Mouse (Mus musculus): Measurements from ENCODE around the gene Sez6l. TPM values are rescaled to one million over a fixed set of nuclear protein-coding genes. Genes with fewer than 3 reads are reported as not detected.
A peak's percentile ranks its signal among the peaks of the same experiment; 100 is the strongest.

Gene Sez6l
- polyA plus RNA-seq, 1 experiment from 2014 or later, result 0.31 TPM

GRCm38 (mm10) chr5:112509916-112510315 lies 67.1 kb downstream of the Sez6l start:
- no peak for ATAC-seq (ENCODE audit: insufficient number of reproducible peaks, insufficient read depth, low FRiP score, low read depth)
- Histone ChIP-seq H3K9ac (ENCODE audit: low read length) (no peak overlapping the region), H3K4me2 (ENCODE audit: low read length) (no peak overlapping the region), H3K27me3 (ENCODE audit: control insufficient read depth, insufficient read depth, low read length) (peaks cover 5% of the 10 kb centered on the region; the same call in 1 of the 2 replicates), H3K27ac (replicated peaks in 1 of 2; ENCODE audit: control insufficient read depth in 1 of 2, insufficient read depth in 1 of 2, low read depth in 2 of 2, low read length in 2 of 2) (no peak overlapping the region), H3K4me1 (ENCODE audit: control insufficient read depth in 2 of 2, insufficient read depth in 2 of 2, low read length in 2 of 2) (no peaks in the 10 kb centered on the region), H3K4me3 (ENCODE audit: control insufficient read depth in 1 of 2, insufficient read depth in 1 of 2, low read depth in 1 of 2, low read length in 2 of 2) (no peak overlapping the region), H3K9me3 (ENCODE audit: control insufficient read depth, low read length) (0 out of 2 replicates have a peak, but pooled peaks cover 7% of the 10 kb centered on the region), H3K36me3 (ENCODE audit: control insufficient read depth, insufficient read depth, low read length) (no peaks in the 10 kb centered on the region)
- WGBS, result 72% methylated on average over 5 of the region's 5 CpGs

- WGBS, result 76% methylated on average over 4 of the region's 4 CpGs
- Histone ChIP-seq H3K9me3 (ENCODE audit: control insufficient read depth, low read length) (0 out of 2 replicates have a peak, but pooled peaks cover 7% of the 10 kb centered on the region), H3K27ac (replicated peaks in 1 of 2; ENCODE audit: control insufficient read depth in 1 of 2, insufficient read depth in 1 of 2, low read depth in 2 of 2, low read length in 2 of 2) (no peak overlapping the region), H3K27me3 (ENCODE audit: control insufficient read depth, insufficient read depth, low read length) (peaks cover 5% of the 10 kb centered on the region; the same call in 1 of the 2 replicates), H3K4me2 (ENCODE audit: low read length) (no peak overlapping the region), H3K4me3 (ENCODE audit: control insufficient read depth in 1 of 2, insufficient read depth in 1 of 2, low read depth in 1 of 2, low read length in 2 of 2) (no peak overlapping the region), H3K4me1 (ENCODE audit: control insufficient read depth in 2 of 2, insufficient read depth in 2 of 2, low read length in 2 of 2) (no peaks in the 10 kb centered on the region), H3K9ac (ENCODE audit: low read length) (no peak overlapping the region), H3K36me3 (ENCODE audit: control insufficient read depth, insufficient read depth, low read length) (no peaks in the 10 kb centered on the region)
- ATAC-seq (ENCODE audit: insufficient number of reproducible peaks, insufficient read depth, low FRiP score, low read depth), result no peak
Measured at GRCm38 (mm10) chr5:112505595-112505994, 71.4 kb downstream of the Sez6l start.

- Histone ChIP-seq H3K4me2 (ENCODE audit: low read length) (no peak overlapping the region), H3K4me3 (ENCODE audit: control insufficient read depth in 1 of 2, insufficient read depth in 1 of 2, low read depth in 1 of 2, low read length in 2 of 2) (no peak overlapping the region), H3K27ac (replicated peaks in 1 of 2; ENCODE audit: control insufficient read depth in 1 of 2, insufficient read depth in 1 of 2, low read depth in 2 of 2, low read length in 2 of 2) (no peak overlapping the region), H3K4me1 (ENCODE audit: control insufficient read depth in 2 of 2, insufficient read depth in 2 of 2, low read length in 2 of 2) (peaks cover 3 to 8% of the 10 kb centered on the region in 2 experiments), H3K9ac (ENCODE audit: low read length) (no peak overlapping the region), H3K9me3 (ENCODE audit: control insufficient read depth, low read length) (0 out of 2 replicates have a peak, but pooled peaks cover 6% of the 10 kb centered on the region), H3K36me3 (ENCODE audit: control insufficient read depth, insufficient read depth, low read length) (no peaks in the 10 kb centered on the region), H3K27me3 (ENCODE audit: control insufficient read depth, insufficient read depth, low read length) (peaks cover 3% of the 10 kb centered on the region)
- 76% methylated on average over 2 of the region's 2 CpGs for WGBS
- ATAC-seq (ENCODE audit: insufficient number of reproducible peaks, insufficient read depth, low FRiP score, low read depth), result no peak
Measured at GRCm38 (mm10) chr5:112501384-112501783, 75.6 kb downstream of the Sez6l start.

GRCm38 (mm10) chr5:112499918-112500682 lies 76.9 kb downstream of the Sez6l start:
- H3K27ac ChIP-seq (replicated peaks in 1 of 2; ENCODE audit: control insufficient read depth in 1 of 2, insufficient read depth in 1 of 2, low read depth in 2 of 2, low read length in 2 of 2), result no peak overlapping the region

GRCm38 (mm10) chr5:112498921-112499917 lies 77.8 kb downstream of the Sez6l start:
- H3K9ac ChIP-seq (ENCODE audit: low read length), result no peak overlapping the region
- H3K4me3 ChIP-seq (ENCODE audit: control insufficient read depth in 1 of 2, insufficient read depth in 1 of 2, low read depth in 1 of 2, low read length in 2 of 2), result no peak overlapping the region
- H3K4me1 ChIP-seq (ENCODE audit: control insufficient read depth in 2 of 2, insufficient read depth in 2 of 2, low read length in 2 of 2), result peaks cover 3 to 8% of the 10 kb centered on the region in 2 experiments
- 40% methylated on average over 13 of the region's 13 CpGs for whole genome bisulfite sequencing
- H3K27me3 ChIP-seq (ENCODE audit: control insufficient read depth, insufficient read depth, low read length), result peaks cover 3% of the 10 kb centered on the region
- no peaks in the 10 kb centered on the region for H3K36me3 ChIP-seq (ENCODE audit: control insufficient read depth, insufficient read depth, low read length)
- ATAC-seq (ENCODE audit: insufficient number of reproducible peaks, insufficient read depth, low FRiP score, low read depth), result no peak
- no peak overlapping the region for H3K27ac ChIP-seq (replicated peaks in 1 of 2; ENCODE audit: control insufficient read depth in 1 of 2, insufficient read depth in 1 of 2, low read depth in 2 of 2, low read length in 2 of 2)
- no peak overlapping the region for H3K4me2 ChIP-seq (ENCODE audit: low read length)
- H3K9me3 ChIP-seq (ENCODE audit: control insufficient read depth, low read length), result no peaks in the 10 kb centered on the region

More at GRCm38 (mm10) chr5:112499918-112500682, 76.9 kb downstream of the Sez6l start:
- no peak overlapping the region for H3K9ac ChIP-seq (ENCODE audit: low read length)
- no peak overlapping the region for H3K4me2 ChIP-seq (ENCODE audit: low read length)
- ATAC-seq (ENCODE audit: insufficient number of reproducible peaks, insufficient read depth, low FRiP score, low read depth), result no peak
- WGBS, result 58% methylated on average over 8 of the region's 8 CpGs
- peaks cover 3 to 8% of the 10 kb centered on the region in 2 experiments for H3K4me1 ChIP-seq (ENCODE audit: control insufficient read depth in 2 of 2, insufficient read depth in 2 of 2, low read length in 2 of 2)
- no peaks in the 10 kb centered on the region for H3K9me3 ChIP-seq (ENCODE audit: control insufficient read depth, low read length)
- peaks cover 3% of the 10 kb centered on the region for H3K27me3 ChIP-seq (ENCODE audit: control insufficient read depth, insufficient read depth, low read length)
- H3K4me3 ChIP-seq (ENCODE audit: control insufficient read depth in 1 of 2, insufficient read depth in 1 of 2, low read depth in 1 of 2, low read length in 2 of 2), result no peak overlapping the region
- no peaks in the 10 kb centered on the region for H3K36me3 ChIP-seq (ENCODE audit: control insufficient read depth, insufficient read depth, low read length)

- H3K4me3 ChIP-seq (ENCODE audit: control insufficient read depth in 1 of 2, insufficient read depth in 1 of 2, low read depth in 1 of 2, low read length in 2 of 2), result no peak overlapping the region
- peaks cover 3% of the 10 kb centered on the region for H3K27me3 ChIP-seq (ENCODE audit: control insufficient read depth, insufficient read depth, low read length)
- ATAC-seq (ENCODE audit: insufficient number of reproducible peaks, insufficient read depth, low FRiP score, low read depth), result no peak
- no peak overlapping the region for H3K4me2 ChIP-seq (ENCODE audit: low read length)
- H3K9me3 ChIP-seq (ENCODE audit: control insufficient read depth, low read length), result no peaks in the 10 kb centered on the region
- no peak overlapping the region for H3K9ac ChIP-seq (ENCODE audit: low read length)
- peaks cover 3 to 12% of the 10 kb centered on the region in 2 experiments for H3K4me1 ChIP-seq (ENCODE audit: control insufficient read depth in 2 of 2, insufficient read depth in 2 of 2, low read length in 2 of 2)
- no peak overlapping the region for H3K27ac ChIP-seq (replicated peaks in 1 of 2; ENCODE audit: control insufficient read depth in 1 of 2, insufficient read depth in 1 of 2, low read depth in 2 of 2, low read length in 2 of 2)
- no peaks in the 10 kb centered on the region for H3K36me3 ChIP-seq (ENCODE audit: control insufficient read depth, insufficient read depth, low read length)
- 50% methylated on average over 7 of the region's 7 CpGs for WGBS
Measured at GRCm38 (mm10) chr5:112496753-112497369, 80.1 kb downstream of the Sez6l start.

- Histone ChIP-seq H3K27ac (replicated peaks in 1 of 2; ENCODE audit: control insufficient read depth in 1 of 2, insufficient read depth in 1 of 2, low read depth in 2 of 2, low read length in 2 of 2) (no peak overlapping the region), H3K4me2 (ENCODE audit: low read length) (no peak overlapping the region), H3K36me3 (ENCODE audit: control insufficient read depth, insufficient read depth, low read length) (no peaks in the 10 kb centered on the region), H3K4me1 (ENCODE audit: control insufficient read depth in 2 of 2, insufficient read depth in 2 of 2, low read length in 2 of 2) (peaks cover 0 to 3% of the 10 kb centered on the region in 2 experiments; a peak in 1 of 4 replicates), H3K9ac (ENCODE audit: low read length) (no peak overlapping the region), H3K27me3 (ENCODE audit: control insufficient read depth, insufficient read depth, low read length) (peaks cover 3% of the 10 kb centered on the region), H3K9me3 (ENCODE audit: control insufficient read depth, low read length) (no peaks in the 10 kb centered on the region), H3K4me3 (ENCODE audit: control insufficient read depth in 1 of 2, insufficient read depth in 1 of 2, low read depth in 1 of 2, low read length in 2 of 2) (no peak overlapping the region)
- peak; percentile 15; the same call in 1 of the 2 replicates for ATAC-seq (ENCODE audit: insufficient number of reproducible peaks, insufficient read depth, low FRiP score, low read depth)
- WGBS, result 23% methylated on average over 11 of the region's 11 CpGs
Measured at GRCm38 (mm10) chr5:112493492-112493891, 83.5 kb downstream of the Sez6l start.

All from heart, embryonic 14.5 days (tissue).